Mouse (Mus musculus): ENCODE measurements around the gene Il5ra. TPM values are rescaled to one million over a fixed set of nuclear protein-coding genes. Genes with fewer than 3 reads are reported as not detected.

The Il5ra gene
- polyA plus RNA-seq, 1 experiment from 2014 or later = not detected

DNA sequence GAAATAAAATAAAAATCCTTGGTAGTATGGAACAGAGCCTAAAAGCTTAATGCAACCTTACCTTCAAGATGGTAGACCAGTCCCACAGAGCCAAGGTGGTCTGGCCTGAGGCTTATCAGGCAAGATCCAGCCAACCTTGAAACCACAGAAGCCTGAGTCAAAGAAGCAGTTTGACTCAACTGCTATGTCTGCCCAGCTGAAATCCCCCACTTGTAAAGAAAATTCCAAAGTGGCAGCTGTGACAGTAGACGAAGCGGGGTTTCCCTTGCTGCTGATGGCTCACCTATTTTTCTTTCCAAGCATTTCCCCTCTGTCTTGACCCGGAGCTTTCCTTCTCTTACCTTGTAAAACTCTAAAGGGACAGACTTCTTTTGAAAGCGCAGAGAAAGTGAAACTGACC, 23.2 kb downstream of the Il5ra start:
- H3K27ac ChIP-seq = no peak overlapping the region
- H3K4me3 ChIP-seq = no peak overlapping the region
- H3K27me3 ChIP-seq (ENCODE audit: insufficient read depth, poor library complexity, severe bottlenecking) = no peaks in the 10 kb centered on the region
- H3K4me1 ChIP-seq = no peaks in the 10 kb centered on the region
- DNase-seq (ENCODE audit: low spot score) = no peak
- H3K9me3 ChIP-seq = no peaks in the 10 kb centered on the region
- 68% methylated on average over 4 of the region's 4 CpGs for WGBS
- H3K36me3 ChIP-seq = no peaks in the 10 kb centered on the region

DNA sequence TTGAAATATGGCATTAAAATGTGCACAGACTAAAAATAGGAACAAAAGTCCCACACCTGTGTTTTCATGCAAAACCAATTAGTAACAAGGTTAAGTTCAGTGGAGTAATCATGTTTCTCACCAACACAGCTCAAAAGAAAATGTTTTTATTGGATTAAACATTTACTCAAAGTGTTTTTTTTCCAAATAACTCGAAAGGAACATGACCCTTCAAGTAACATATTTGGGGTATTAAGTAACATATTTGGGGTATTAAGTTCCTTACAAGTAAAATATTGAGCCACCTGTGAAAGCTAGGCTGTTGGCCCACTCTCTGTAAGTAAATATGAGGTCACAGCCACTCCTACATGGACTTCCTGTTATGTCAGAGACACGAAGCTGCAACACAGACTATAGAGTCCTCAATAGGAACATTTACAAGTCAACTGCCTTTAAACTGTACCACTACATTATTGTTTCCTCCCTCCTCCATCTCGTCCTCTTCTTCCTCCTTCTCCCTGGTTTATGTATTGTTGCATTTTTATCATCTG, 43.3 kb downstream of the Il5ra start:
- DNase-seq (ENCODE audit: low spot score) = no peak
- WGBS = 53% methylated on average over 3 of the region's 3 CpGs
- no peak overlapping the region for H3K27ac ChIP-seq
- no peaks in the 10 kb centered on the region for H3K4me1 ChIP-seq
- H3K9me3 ChIP-seq = no peaks in the 10 kb centered on the region
- no peak overlapping the region for H3K4me3 ChIP-seq
- no peaks in the 10 kb centered on the region for H3K36me3 ChIP-seq
- H3K27me3 ChIP-seq (ENCODE audit: insufficient read depth, poor library complexity, severe bottlenecking) = no peaks in the 10 kb centered on the region

DNA sequence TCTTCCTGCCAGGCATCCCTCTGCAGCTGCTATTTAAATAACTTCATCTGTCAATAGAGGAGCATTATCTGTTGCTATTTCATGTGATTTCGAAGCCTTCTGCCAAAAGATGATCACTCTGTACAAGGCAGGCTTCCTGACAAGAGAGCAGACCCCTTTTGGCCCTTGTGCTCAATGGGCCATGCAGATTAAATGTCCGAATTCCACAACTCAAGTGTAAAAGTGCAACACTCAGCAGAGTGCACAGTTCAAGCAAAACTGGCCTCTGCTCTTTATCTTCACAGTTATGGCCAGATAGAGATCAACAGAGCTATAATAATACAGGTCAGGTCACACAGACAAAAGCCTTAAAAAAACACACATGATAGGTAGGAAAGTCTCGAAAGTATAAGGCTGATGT, 46.9 kb downstream of the Il5ra start:
- no peaks in the 10 kb centered on the region for H3K9me3 ChIP-seq
- no peak for DNase-seq (ENCODE audit: low spot score)
- H3K4me1 ChIP-seq = no peaks in the 10 kb centered on the region
- 77% methylated on average over 3 of the region's 3 CpGs for WGBS
- H3K4me3 ChIP-seq = no peak overlapping the region
- no peak overlapping the region for H3K27ac ChIP-seq
- no peaks in the 10 kb centered on the region for H3K36me3 ChIP-seq
- no peaks in the 10 kb centered on the region for H3K27me3 ChIP-seq (ENCODE audit: insufficient read depth, poor library complexity, severe bottlenecking)

DNA sequence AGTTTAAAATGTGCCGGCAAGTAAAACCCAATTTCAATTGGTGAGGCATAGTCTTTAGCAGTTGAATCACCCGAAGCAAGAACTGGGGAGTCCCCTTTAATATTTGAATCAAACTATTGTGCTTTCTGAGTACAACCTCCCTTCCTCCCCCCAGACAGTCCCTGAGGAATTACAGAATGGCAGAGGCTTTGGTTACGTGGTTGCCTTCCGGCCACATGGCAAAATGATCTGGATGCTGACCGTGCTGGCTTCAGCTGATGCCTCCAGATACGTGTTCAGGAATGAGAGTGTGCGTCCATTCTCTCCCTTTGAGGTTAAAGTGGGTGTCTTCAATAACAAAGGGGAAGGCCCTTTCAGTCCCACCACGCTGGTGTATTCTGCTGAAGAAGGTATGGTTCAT, 73.3 kb downstream of the Il5ra start:
- H3K4me1 ChIP-seq = no peaks in the 10 kb centered on the region
- H3K36me3 ChIP-seq = no peaks in the 10 kb centered on the region
- H3K27me3 ChIP-seq (ENCODE audit: insufficient read depth, poor library complexity, severe bottlenecking) = no peaks in the 10 kb centered on the region
- no peaks in the 10 kb centered on the region for H3K9me3 ChIP-seq
- 85% methylated on average over 8 of the region's 8 CpGs for WGBS
- no peak overlapping the region for H3K4me3 ChIP-seq
- DNase-seq (ENCODE audit: low spot score) = no peak
- H3K27ac ChIP-seq = no peak overlapping the region

- WGBS = 39% methylated on average over 6 of the region's 6 CpGs
- no peak for DNase-seq (ENCODE audit: low spot score)
- no peaks in the 10 kb centered on the region for H3K4me1 ChIP-seq
Measured at GRCm38 (mm10) chr6:106663780-106664651, 84.8 kb downstream of the Il5ra start.

More at GRCm38 (mm10) chr6:106663780-106664651, 84.8 kb downstream of the Il5ra start:
- H3K27me3 ChIP-seq (ENCODE audit: insufficient read depth, poor library complexity, severe bottlenecking) = no peaks in the 10 kb centered on the region
- H3K4me3 ChIP-seq = no peak overlapping the region
- H3K27ac ChIP-seq = no peak overlapping the region
- H3K9me3 ChIP-seq = no peaks in the 10 kb centered on the region
- no peaks in the 10 kb centered on the region for H3K36me3 ChIP-seq

Other genes starting within 250 kb of the Il5ra start
- 55.7 and 64.8 TPM in 2 replicates for gene Trnt1, start 20.1 kb upstream of the Il5ra start, polyA plus RNA-seq (2016; fragmentation: Nextera tagmentation; extraction: Ambion mirVana)
- 30.2 and 36.1 TPM in 2 replicates for gene Crbn, start 51.0 kb upstream of the Il5ra start, polyA plus RNA-seq (2016; fragmentation: Nextera tagmentation; extraction: Ambion mirVana)